Mouse (Mus musculus) kidney, postnatal 0 days (tissue): ENCODE measurements at regions not wholly inside any gene's neighbourhood (a gene's known extent, or its start where the extent isn't known, plus 50 kb on each side); places are given as distances from the start of the nearest gene placed in this dataset.

Experiments used
- ATAC-seq: fragments of 200-750 bp; cut with Nextera tagmentation; replicated peaks from 2 replicates; pipeline ENCODE4 v1.8.0; 2017; ENCODE audit warnings: low read depth, moderate number of reproducible peaks, moderate TSS enrichment, moderate library complexity; ENCODE audit not compliant: low FRiP score
- DNase-seq: peaks from one replicate; pipeline ENCODE4 v3.0.0-alpha.2; 2016; ENCODE audit warnings: low spot score
- H3K27ac ChIP-seq: fragments of 300-500 bp; sonication (generic); 2 replicates; pipeline ENCODE4 v1.5.1; 2014; ENCODE audit warnings: mild to moderate bottlenecking
- H3K27me3 ChIP-seq: fragments of 300-500 bp; sonication (generic); 2 replicates; pipeline ENCODE4 v1.6.1; 2014; ENCODE audit warnings: low read length, mixed read lengths; ENCODE audit not compliant: insufficient read depth
- H3K36me3 ChIP-seq: fragments of 300-500 bp; sonication (generic); 2 replicates; pipeline ENCODE4 v1.6.1; 2014; ENCODE audit warnings: low read length, mixed read lengths; ENCODE audit not compliant: insufficient read depth
- H3K4me1 ChIP-seq: fragments of 300-500 bp; sonication (generic); replicated peaks from 2 replicates; pipeline ENCODE4 v1.6.1; 2014; ENCODE audit warnings: antibody characterized with exemption, low read length, mixed read lengths; ENCODE audit not compliant: insufficient read depth
- H3K4me2 ChIP-seq: fragments of 300-500 bp; sonication (generic); 2 replicates; pipeline ENCODE4 v1.6.1; 2014; ENCODE audit warnings: mild to moderate bottlenecking, low read length, moderate library complexity, mixed read lengths
- H3K4me3 ChIP-seq: fragments of 300-500 bp; sonication (generic); replicated peaks from 2 replicates; pipeline ENCODE4 v1.5.1; 2014; ENCODE audit warnings: low read depth, low read length
- H3K9ac ChIP-seq: fragments of 300-500 bp; sonication (generic); 2 replicates; pipeline ENCODE4 v1.6.1; 2014; ENCODE audit warnings: low read depth, low read length
- H3K9me3 ChIP-seq: fragments of 300-500 bp; sonication (generic); replicated peaks from 2 replicates; pipeline ENCODE4 v1.6.1; 2016; ENCODE audit warnings: low read length, inconsistent platforms, mixed read lengths
- CTCF ChIP-seq: IDR thresholded peaks from 2 replicates; pipeline ENCODE4 v1.5.1; 2016; ENCODE audit warnings: antibody characterized with exemption, low read depth, mild to moderate bottlenecking, moderate library complexity
- WGBS: fragments of 180-500 bp; shearing (Covaris S2); extraction: QIAGEN DNeasy Blood & Tissue Kit; methylation state at CpG from one replicate; pipeline ENCODE4 v1.1.7; 2014; 5-methylcytosine and 5-hydroxymethylcytosine counted together

- WGBS, result 79% methylated on average over 8 of the region's 8 CpGs
- no peaks in the 10 kb centered on the region for H3K9me3 ChIP-seq
- no peak overlapping the region for H3K27ac ChIP-seq
- no peak overlapping the region for H3K9ac ChIP-seq
- DNase-seq, result no peak
- H3K27me3 ChIP-seq, result no peaks in the 10 kb centered on the region
- no peak overlapping the region for H3K4me3 ChIP-seq
- no peaks in the 10 kb centered on the region for H3K4me1 ChIP-seq
- no peak overlapping the region for H3K4me2 ChIP-seq
- H3K36me3 ChIP-seq, result no peaks in the 10 kb centered on the region
- TF ChIP-seq CTCF, result no peak
- ATAC-seq, result no peak
These were observed 132.8 kb upstream of the Slc35f3 start for GRCm38 (mm10) chr8:126165486-126166095.

GRCm38 (mm10) chr8:126166394-126166793 is 132.0 kb upstream of the Slc35f3 start:
- no peaks in the 10 kb centered on the region for H3K4me1 ChIP-seq
- H3K9ac ChIP-seq, result no peak overlapping the region
- no peaks in the 10 kb centered on the region for H3K27me3 ChIP-seq
- DNase-seq, result no peak
- no peaks in the 10 kb centered on the region for H3K9me3 ChIP-seq
- H3K4me2 ChIP-seq, result no peak overlapping the region
- 88% methylated on average over 7 of the region's 7 CpGs for WGBS
- TF ChIP-seq CTCF, result no peak
- no peak for ATAC-seq
- no peak overlapping the region for H3K4me3 ChIP-seq
- no peak overlapping the region for H3K27ac ChIP-seq
- H3K36me3 ChIP-seq, result no peaks in the 10 kb centered on the region

DNA sequence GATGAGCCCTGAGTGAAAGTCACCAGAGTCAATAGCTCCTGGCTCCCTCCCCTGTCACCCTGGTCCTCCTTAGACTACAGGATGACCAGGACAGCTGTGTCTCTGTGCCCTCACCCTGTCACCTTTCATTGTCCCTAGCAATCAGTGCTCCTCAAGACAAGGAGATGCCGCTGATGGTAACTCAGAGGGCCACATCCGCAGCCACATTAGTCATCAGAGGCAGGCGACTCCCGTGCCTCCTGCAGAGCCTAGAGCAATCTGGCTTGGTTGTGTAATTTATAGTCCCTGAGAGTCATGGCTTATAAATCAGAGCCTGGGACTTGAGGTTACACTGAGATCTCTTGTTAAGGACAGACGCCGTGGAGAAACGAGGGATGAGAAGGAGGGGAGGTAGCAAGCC is 123.9 kb upstream of the Slc35f3 start:
- Histone ChIP-seq H3K4me3 (no peak overlapping the region), H3K9me3 (no peaks in the 10 kb centered on the region), H3K36me3 (no peaks in the 10 kb centered on the region), H3K4me2 (no peak overlapping the region), H3K27me3 (no peaks in the 10 kb centered on the region), H3K9ac (no peak overlapping the region), H3K27ac (no peak overlapping the region), H3K4me1 (no peaks in the 10 kb centered on the region; the same call in 1 of the 2 replicates)
- TF ChIP-seq CTCF, result no peak
- DNase-seq, result peak; percentile 33
- 5% methylated on average over 7 of the region's 7 CpGs for WGBS
- ATAC-seq, result no peak

GRCm38 (mm10) chr8:126176305-126176704 is 122.1 kb upstream of the Slc35f3 start:
- no peak overlapping the region for H3K9ac ChIP-seq
- H3K4me2 ChIP-seq, result no peak overlapping the region
- no peaks in the 10 kb centered on the region for H3K9me3 ChIP-seq
- no peak overlapping the region for H3K4me3 ChIP-seq
- DNase-seq (no peak), ATAC-seq (no peak)
- WGBS, result 92% methylated on average over 7 of the region's 7 CpGs
- H3K27ac ChIP-seq, result no peak overlapping the region
- no peaks in the 10 kb centered on the region; the same call in 1 of the 2 replicates for H3K4me1 ChIP-seq
- no peak for TF ChIP-seq CTCF
- no peaks in the 10 kb centered on the region for H3K27me3 ChIP-seq
- no peaks in the 10 kb centered on the region for H3K36me3 ChIP-seq

DNA sequence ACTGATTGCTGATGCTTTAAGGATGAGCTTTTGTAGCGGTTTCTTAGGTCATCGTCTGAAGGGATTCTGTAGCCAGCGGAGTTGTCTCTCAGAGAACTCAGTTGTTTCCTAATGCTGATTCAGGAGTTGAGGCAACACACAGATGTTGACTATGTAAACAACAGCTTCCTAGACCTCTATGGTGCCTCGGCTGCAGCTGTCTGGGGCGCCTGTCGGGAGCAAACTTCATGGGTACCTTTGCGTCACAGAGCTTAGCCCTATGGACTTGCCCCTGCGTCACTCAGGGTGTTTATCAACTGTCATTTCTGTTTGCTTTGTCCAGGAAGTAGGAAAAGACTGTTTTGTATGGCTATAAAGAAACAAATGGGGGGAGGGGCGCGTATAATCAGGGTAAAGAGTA is 120.5 kb upstream of the Slc35f3 start:
- DNase-seq (no peak), ATAC-seq (no peak)
- H3K36me3 ChIP-seq, result no peaks in the 10 kb centered on the region
- H3K27ac ChIP-seq, result no peak overlapping the region
- H3K4me3 ChIP-seq, result no peak overlapping the region
- no peak for TF ChIP-seq CTCF
- H3K9me3 ChIP-seq, result no peaks in the 10 kb centered on the region
- no peak overlapping the region for H3K4me2 ChIP-seq
- 53% methylated on average over 10 of the region's 10 CpGs for WGBS
- no peak overlapping the region for H3K9ac ChIP-seq
- no peaks in the 10 kb centered on the region; the same call in 1 of the 2 replicates for H3K4me1 ChIP-seq
- H3K27me3 ChIP-seq, result no peaks in the 10 kb centered on the region

GRCm38 (mm10) chr8:126188741-126189285 is 109.5 kb upstream of the Slc35f3 start:
- H3K27ac ChIP-seq, result no peak overlapping the region

More at GRCm38 (mm10) chr8:126188741-126189285, 109.5 kb upstream of the Slc35f3 start:
- ATAC-seq, result no peak
- no peaks in the 10 kb centered on the region for H3K36me3 ChIP-seq
- WGBS, result 15% methylated on average over 5 of the region's 5 CpGs
- no peak overlapping the region for H3K9ac ChIP-seq
- no peak overlapping the region for H3K4me2 ChIP-seq
- no peak for TF ChIP-seq CTCF
- H3K9me3 ChIP-seq, result no peaks in the 10 kb centered on the region
- peak; percentile 50 for DNase-seq
- H3K4me3 ChIP-seq, result no peak overlapping the region
- no peaks in the 10 kb centered on the region for H3K27me3 ChIP-seq
- H3K4me1 ChIP-seq, result no peaks in the 10 kb centered on the region
